8 mouse cellular contexts compared by ENCODE assay signal in the genomic region with DNA sequence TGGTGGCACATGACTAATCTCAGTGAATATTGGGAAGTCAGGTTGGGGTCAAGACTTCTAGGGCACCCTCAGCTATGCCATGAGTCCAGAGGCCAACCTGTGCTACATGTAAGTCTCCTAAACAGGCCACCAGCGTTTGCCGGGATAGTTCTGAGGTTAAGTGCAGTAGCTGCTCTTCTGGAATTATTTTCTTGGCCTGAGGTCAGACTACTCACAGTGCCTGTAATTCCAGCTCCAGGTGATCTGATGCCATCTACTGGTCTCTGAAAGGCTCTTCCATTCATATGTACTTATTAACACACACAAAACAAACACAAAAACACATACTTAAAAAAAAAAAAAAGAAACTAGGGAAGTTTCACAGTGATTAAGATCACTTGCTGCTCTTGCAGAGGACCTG. TPM values are rescaled to one million over a fixed set of nuclear protein-coding genes. Genes with fewer than 3 reads are reported as not detected.
A peak's percentile ranks its signal among the peaks of the same experiment; 100 is the strongest.
DNase-seq lines count a peak whose midpoint lies in the region.

No protein-coding gene starts in this region.

- DNase-seq in gastrocnemius, postnatal 25 days, result peak; percentile 9
- DNase-seq in gastrocnemius, postnatal 10 days, result no peak
- DNase-seq in 3134 (ENCODE audit: extremely low read depth, insufficient read length, low spot score) (peak; percentile 14), adipocyte (ENCODE audit: low spot score) (peak; percentile 81)
- peak; percentile 33 to 39 for DNase-seq in kidney, adult 8-10 months
- DNase-seq in thymus, postnatal 10 days (ENCODE audit: low spot score in 2 of 2), result no peak
- DNase-seq in spleen, adult 12 weeks (ENCODE audit: low spot score), result no peak
- DNase-seq in spleen, postnatal 14 days (ENCODE audit: low spot score in 2 of 2), result no peak

RNA-seq across cellular contexts. Expression of gene Hnrnpr, which starts 13.5 kb away (rescaled TPM):
- 10 to 100 TPM; 19.7 to 20.1 TPM for total RNA-seq in gastrocnemius, postnatal 25 days (2021)
- 10 to 100 TPM; 40.9 to 53.0 TPM for total RNA-seq in gastrocnemius, postnatal 10 days (2021)

RNA-seq across cellular contexts. Expression of gene Zfp46, which starts 39.7 kb away (rescaled TPM):
- total RNA-seq in gastrocnemius, postnatal 25 days (2021), result 10 to 100 TPM; 25.4 to 26.1 TPM
- total RNA-seq in gastrocnemius, postnatal 10 days (2021), result 10 to 100 TPM; 44.5 to 48.7 TPM

Comparison
In these comparisons a context has a peak if more than half of its experiments do, and no peak if none do; other contexts are left out.
1. DNase-seq: peak in gastrocnemius, postnatal 25 days (single experiment), 3134 (single experiment), adipocyte (single experiment) and kidney, adult 8-10 months (2 of 2); none in gastrocnemius, postnatal 10 days (single experiment), thymus, postnatal 10 days (0 of 2), spleen, adult 12 weeks (single experiment) and spleen, postnatal 14 days (0 of 2).